Mouse (Mus musculus): ENCODE results near the gene Dennd4a.
A peak's percentile ranks its signal among the peaks of the same experiment; 100 is the strongest.

- TF ChIP-seq CTCF (conservative IDR thresholded peaks at IDR 0.05 in 1 of 2, IDR thresholded peaks at IDR 0.05 in 1 of 2; ENCODE audit: low read depth in 2 of 2, low read length in 2 of 2), result no peak
- TF ChIP-seq POLR2A (IDR thresholded peaks at IDR 0.05; ENCODE audit: low read depth, low read length), result no peak
- TF ChIP-seq MAFK (IDR thresholded peaks at IDR 0.05; ENCODE audit: insufficient replicate concordance, low read length), result no peak
- TF ChIP-seq POLR2AphosphoS2 (IDR thresholded peaks at IDR 0.05; ENCODE audit: low read depth, low read length), result no peak
- no peak for TF ChIP-seq NRF1 (IDR thresholded peaks at IDR 0.05; ENCODE audit: low read depth, low read length)
- TF ChIP-seq SIN3A (IDR thresholded peaks at IDR 0.05; ENCODE audit: low read length), result no peak
- no peak for TF ChIP-seq TCF12 (IDR thresholded peaks at IDR 0.05; ENCODE audit: low read depth, low read length)
- TF ChIP-seq MXI1 (IDR thresholded peaks at IDR 0.05; ENCODE audit: low read depth, low read length), result 0 out of 2 replicates have a peak, but pooled peaks have one; percentile 27
- no peak for TF ChIP-seq HCFC1 (IDR thresholded peaks at IDR 0.05; ENCODE audit: low read depth, low read length)
- no peak for TF ChIP-seq PAX5 (IDR thresholded peaks at IDR 0.05; ENCODE audit: low read length)
- TF ChIP-seq RCOR1 (conservative IDR thresholded peaks at IDR 0.05; ENCODE audit: low read depth, low read length), result no peak
Observed at GRCm38 (mm10) chr9:64914629-64915028, 103.5 kb downstream of the Dennd4a start.

Measured in CH12.LX (cell line).